Mouse (Mus musculus): ENCODE measurements around the gene Clpb. TPM values are rescaled to one million over a fixed set of nuclear protein-coding genes. Genes with fewer than 3 reads are reported as not detected.

Gene Clpb
- polyA plus RNA-seq, 1 experiment from 2014 or later: 30.3 TPM

- Histone ChIP-seq H3K27ac (no peak overlapping the region), H3K4me3 (replicated peaks) (no peak overlapping the region), H3K36me3 (no peaks in the 10 kb centered on the region), H3K9me3 (replicated peaks) (no peaks in the 10 kb centered on the region), H3K9ac (no peak overlapping the region), H3K27me3 (no peaks in the 10 kb centered on the region), H3K4me1 (replicated peaks) (no peaks in the 10 kb centered on the region), H3K4me2 (no peak overlapping the region)
- ATAC-seq (ENCODE audit: low read depth): no peak
- 62% methylated on average over 4 of the region's 4 CpGs for WGBS (ENCODE audit: insufficient replicate concordance)
- no peak for DNase-seq
These were observed 28.9 kb upstream of the Clpb start for GRCm38 (mm10) chr7:101634513-101634912.

GRCm38 (mm10) chr7:101636056-101636455 is 27.4 kb upstream of the Clpb start:
- Histone ChIP-seq H3K9ac (no peak overlapping the region), H3K4me3 (replicated peaks) (no peak overlapping the region), H3K36me3 (no peaks in the 10 kb centered on the region), H3K4me1 (replicated peaks) (no peaks in the 10 kb centered on the region), H3K27me3 (no peaks in the 10 kb centered on the region), H3K9me3 (replicated peaks) (no peaks in the 10 kb centered on the region), H3K27ac (no peak overlapping the region), H3K4me2 (no peak overlapping the region)
- ATAC-seq (ENCODE audit: low read depth): no peak
- WGBS (ENCODE audit: insufficient replicate concordance): 73% methylated on average over 2 of the region's 2 CpGs
- DNase-seq: no peak

GRCm38 (mm10) chr7:101643879-101644278 is 19.6 kb upstream of the Clpb start:
- WGBS (ENCODE audit: insufficient replicate concordance): 66% methylated on average over 3 of the region's 3 CpGs
- H3K36me3 ChIP-seq: no peaks in the 10 kb centered on the region
- no peaks in the 10 kb centered on the region for H3K4me1 ChIP-seq (replicated peaks)
- no peaks in the 10 kb centered on the region for H3K27me3 ChIP-seq
- DNase-seq: no peak
- no peak overlapping the region for H3K27ac ChIP-seq
- H3K9ac ChIP-seq: no peak overlapping the region
- no peak overlapping the region for H3K4me3 ChIP-seq (replicated peaks)
- ATAC-seq (ENCODE audit: low read depth): no peak
- no peak overlapping the region for H3K4me2 ChIP-seq
- no peaks in the 10 kb centered on the region for H3K9me3 ChIP-seq (replicated peaks)

- ATAC-seq (ENCODE audit: low read depth): no peak
- DNase-seq: no peak
- Histone ChIP-seq H3K27ac (no peak overlapping the region), H3K4me1 (replicated peaks) (no peaks in the 10 kb centered on the region), H3K9ac (no peak overlapping the region), H3K36me3 (no peaks in the 10 kb centered on the region), H3K4me3 (replicated peaks) (no peak overlapping the region), H3K4me2 (no peak overlapping the region), H3K27me3 (no peaks in the 10 kb centered on the region), H3K9me3 (replicated peaks) (no peaks in the 10 kb centered on the region)
- WGBS (ENCODE audit: insufficient replicate concordance): 83% methylated on average over 9 of the region's 9 CpGs
These were observed 13.7 kb upstream of the Clpb start for GRCm38 (mm10) chr7:101649729-101650128.

- Histone ChIP-seq H3K9me3 (replicated peaks) (no peaks in the 10 kb centered on the region), H3K4me3 (replicated peaks) (no peak overlapping the region), H3K4me1 (replicated peaks) (no peaks in the 10 kb centered on the region), H3K36me3 (no peaks in the 10 kb centered on the region), H3K4me2 (no peak overlapping the region), H3K9ac (no peak overlapping the region), H3K27me3 (no peaks in the 10 kb centered on the region), H3K27ac (no peak overlapping the region)
- 28% methylated on average over 3 of the region's 3 CpGs for WGBS (ENCODE audit: insufficient replicate concordance)
- DNase-seq: no peak
- ATAC-seq (ENCODE audit: low read depth): no peak
These were observed 12.9 kb upstream of the Clpb start for GRCm38 (mm10) chr7:101650565-101650964.

- Histone ChIP-seq H3K27ac (no peak overlapping the region), H3K9ac (no peak overlapping the region), H3K27me3 (no peaks in the 10 kb centered on the region), H3K9me3 (replicated peaks) (no peaks in the 10 kb centered on the region), H3K4me3 (replicated peaks) (no peak overlapping the region), H3K36me3 (no peaks in the 10 kb centered on the region), H3K4me1 (replicated peaks) (no peaks in the 10 kb centered on the region), H3K4me2 (no peak overlapping the region)
- no peak for DNase-seq
- WGBS (ENCODE audit: insufficient replicate concordance): 51% methylated on average over 10 of the region's 10 CpGs
- no peak for ATAC-seq (ENCODE audit: low read depth)
These were observed 9.7 kb upstream of the Clpb start for GRCm38 (mm10) chr7:101653681-101654209.

GRCm38 (mm10) chr7:101654936-101655335 is 8.5 kb upstream of the Clpb start:
- Histone ChIP-seq H3K9ac (no peak overlapping the region), H3K4me1 (replicated peaks) (no peaks in the 10 kb centered on the region), H3K4me3 (replicated peaks) (no peak overlapping the region), H3K9me3 (replicated peaks) (no peaks in the 10 kb centered on the region), H3K36me3 (no peaks in the 10 kb centered on the region), H3K27me3 (no peaks in the 10 kb centered on the region), H3K4me2 (no peak overlapping the region), H3K27ac (no peak overlapping the region)
- WGBS (ENCODE audit: insufficient replicate concordance): 59% methylated on average over 4 of the region's 4 CpGs
- no peak for ATAC-seq (ENCODE audit: low read depth)
- DNase-seq: no peak

GRCm38 (mm10) chr7:101662006-101662405 is 1.4 kb upstream of the Clpb start:
- Histone ChIP-seq H3K36me3 (no peaks in the 10 kb centered on the region), H3K4me1 (replicated peaks) (peaks cover 21% of the 10 kb centered on the region), H3K4me2 (no peak overlapping the region), H3K4me3 (replicated peaks) (no peak overlapping the region), H3K27me3 (no peaks in the 10 kb centered on the region), H3K9me3 (replicated peaks) (no peaks in the 10 kb centered on the region), H3K9ac (no peak overlapping the region), H3K27ac (no peak overlapping the region)
- no peak for DNase-seq
- WGBS (ENCODE audit: insufficient replicate concordance): 61% methylated on average over 1 of the region's 1 CpGs
- ATAC-seq (ENCODE audit: low read depth): no peak

- no peak overlapping the region for H3K9ac ChIP-seq
- WGBS (ENCODE audit: insufficient replicate concordance): 45% methylated on average over 3 of the region's 3 CpGs
- no peak overlapping the region for H3K27ac ChIP-seq
- peaks cover 4% of the 10 kb centered on the region; the same call in 1 of the 2 replicates for H3K36me3 ChIP-seq
- no peak overlapping the region for H3K4me3 ChIP-seq (replicated peaks)
- H3K4me1 ChIP-seq (replicated peaks): peaks cover 21% of the 10 kb centered on the region
- no peak overlapping the region for H3K4me2 ChIP-seq
- no peak for ATAC-seq (ENCODE audit: low read depth)
- H3K27me3 ChIP-seq: no peaks in the 10 kb centered on the region
- H3K9me3 ChIP-seq (replicated peaks): no peaks in the 10 kb centered on the region
- no peak for DNase-seq
These were observed 3.1 kb downstream of the Clpb start for GRCm38 (mm10) chr7:101666581-101666980.

- peak; percentile 16 for DNase-seq
- Histone ChIP-seq H3K4me3 (replicated peaks) (no peak overlapping the region), H3K27me3 (no peaks in the 10 kb centered on the region), H3K4me1 (replicated peaks) (peaks cover 24% of the 10 kb centered on the region), H3K9me3 (replicated peaks) (no peaks in the 10 kb centered on the region), H3K9ac (no peak overlapping the region), H3K4me2 (no peak overlapping the region), H3K36me3 (peaks cover 4% of the 10 kb centered on the region; the same call in 1 of the 2 replicates), H3K27ac (no peak overlapping the region)
- ATAC-seq (ENCODE audit: low read depth): no peak
- WGBS (ENCODE audit: insufficient replicate concordance): 47% methylated on average over 5 of the region's 5 CpGs
These were observed 8.3 kb downstream of the Clpb start for GRCm38 (mm10) chr7:101671601-101672280.

GRCm38 (mm10) chr7:101673497-101673896 is 10.1 kb downstream of the Clpb start:
- H3K9me3 ChIP-seq (replicated peaks): no peaks in the 10 kb centered on the region
- H3K4me3 ChIP-seq (replicated peaks): no peak overlapping the region
- H3K27ac ChIP-seq: no peak overlapping the region
- H3K27me3 ChIP-seq: no peaks in the 10 kb centered on the region
- H3K9ac ChIP-seq: no peak overlapping the region
- DNase-seq (no peak), ATAC-seq (ENCODE audit: low read depth) (no peak)
- WGBS (ENCODE audit: insufficient replicate concordance): 34% methylated on average over 2 of the region's 2 CpGs
- H3K4me1 ChIP-seq (replicated peaks): peaks cover 28% of the 10 kb centered on the region
- no peaks in the 10 kb centered on the region for H3K36me3 ChIP-seq
- no peak overlapping the region for H3K4me2 ChIP-seq
